Mouse (Mus musculus) heart, adult 8-10 months (tissue): ENCODE data around the gene Fanci. TPM values are rescaled to one million over a fixed set of nuclear protein-coding genes. Genes with fewer than 3 reads are reported as not detected.

Experiments used
- total RNA-seq, 4 experiments: library from RNA; stranded (reverse); gene quantifications; 2 replicates each; pipeline ENCODE4 v1.2.4; 2022

Fanci gene
- total RNA-seq, 4 experiments from 2014 or later: 0.09 to 0.34 (median 0.25) TPM

Other genes starting within 250 kb of the Fanci start
- gene Mfge8, start 242.9 kb upstream of the Fanci start, total RNA-seq: 100 to 1,000 TPM; 124 to 143 (median 129) TPM
- 10 to 100 TPM; 25.5 to 43.7 (median 29.9) TPM for gene Abhd2, start 118.7 kb upstream of the Fanci start, total RNA-seq
- not detected for gene Rlbp1, start 4.9 kb upstream of the Fanci start, total RNA-seq
- gene Polg, start 74.4 kb downstream of the Fanci start, total RNA-seq: 10 to 100 TPM; 65.9 to 72.3 (median 69.9) TPM
- not detected for gene Rhcg, start 225.7 kb downstream of the Fanci start, total RNA-seq